Mouse (Mus musculus): ENCODE results near the gene Cdkn1b. TPM values are rescaled to one million over a fixed set of nuclear protein-coding genes. Genes with fewer than 3 reads are reported as not detected.
A peak's percentile ranks its signal among the peaks of the same experiment; 100 is the strongest.

Cdkn1b gene
- polyA plus RNA-seq, 2 experiments, result 18.8 to 29.8 TPM

GRCm38 (mm10) chr6:134890436-134890835 lies 29.8 kb upstream of the Cdkn1b start:
- Histone ChIP-seq H3K9ac (ENCODE audit: low read depth, low read length, severe bottlenecking) (no peak overlapping the region), H3K9me3 (ENCODE audit: control insufficient read depth, low read length) (no peaks in the 10 kb centered on the region), H3K4me2 (replicated peaks; ENCODE audit: low read depth, low read length, severe bottlenecking) (no peak overlapping the region), H3K4me1 (ENCODE audit: control insufficient read depth, insufficient read depth, low read length) (no peaks in the 10 kb centered on the region), H3K27ac (replicated peaks; ENCODE audit: low read depth, low read length) (no peak overlapping the region), H3K36me3 (ENCODE audit: control insufficient read depth, insufficient read depth, low read length) (no peaks in the 10 kb centered on the region), H3K4me3 (replicated peaks; ENCODE audit: low read length) (no peak overlapping the region), H3K27me3 (ENCODE audit: control insufficient read depth, insufficient read depth, low read length) (no peaks in the 10 kb centered on the region)
- no peak for TF ChIP-seq POLR2A (IDR thresholded peaks at IDR 0.05; ENCODE audit: borderline replicate concordance, extremely low read depth, insufficient read depth, insufficient read length)
- 79% methylated on average over 7 of the region's 7 CpGs for WGBS
- ATAC-seq (ENCODE audit: low FRiP score, low read depth) (no peak), DNase-seq (ENCODE audit: low spot score) (no peak)

DNA sequence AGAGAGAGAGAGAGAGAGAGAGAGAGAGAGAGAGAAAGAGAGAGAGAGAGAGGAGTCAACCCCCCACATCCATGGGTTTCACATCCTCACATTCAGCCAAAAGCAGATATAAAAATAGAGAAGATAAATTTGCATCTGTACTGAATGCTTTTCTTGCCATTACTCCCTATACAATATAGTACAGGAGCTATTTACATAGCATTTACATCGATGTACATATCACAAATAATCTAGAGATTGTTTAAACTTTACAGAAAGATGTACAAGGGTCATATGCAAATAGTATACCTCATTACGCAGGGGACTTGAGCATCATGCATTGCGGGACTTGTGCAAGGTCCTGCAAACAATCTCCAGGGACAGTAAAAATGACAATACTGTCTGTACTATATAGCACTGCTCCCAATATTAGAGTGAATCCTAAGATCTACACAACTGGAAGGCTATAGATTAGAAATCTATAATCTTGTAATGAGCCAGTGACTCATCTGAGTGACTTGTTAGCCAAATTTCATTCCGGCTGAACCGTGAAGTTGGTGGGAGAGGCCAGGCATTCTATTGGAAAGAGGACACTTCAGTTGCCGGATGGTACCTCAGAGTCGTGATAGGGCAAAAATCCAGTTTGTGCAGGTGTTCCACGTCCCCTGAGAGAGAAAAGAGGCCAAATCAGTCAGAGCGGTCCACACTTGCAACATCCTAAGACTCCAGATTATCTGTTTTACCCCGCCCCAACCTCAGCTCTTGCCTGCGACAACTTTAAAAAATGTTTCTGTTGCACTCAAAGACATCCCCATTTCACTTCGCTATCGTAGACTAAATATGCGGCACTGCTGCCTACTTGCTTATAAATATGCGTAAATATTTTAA lies 23.4 kb upstream of the Cdkn1b start:
- Histone ChIP-seq H3K9ac (ENCODE audit: low read depth, low read length, severe bottlenecking) (peak overlapping the region; percentile 78), H3K27me3 (ENCODE audit: control insufficient read depth, insufficient read depth, low read length) (no peaks in the 10 kb centered on the region), H3K4me2 (replicated peaks; ENCODE audit: low read depth, low read length, severe bottlenecking) (peak overlapping the region; percentile 49), H3K9me3 (ENCODE audit: control insufficient read depth, low read length) (no peaks in the 10 kb centered on the region), H3K36me3 (ENCODE audit: control insufficient read depth, insufficient read depth, low read length) (no peaks in the 10 kb centered on the region), H3K4me1 (ENCODE audit: control insufficient read depth, insufficient read depth, low read length) (peaks cover 6% of the 10 kb centered on the region), H3K27ac (replicated peaks; ENCODE audit: low read depth, low read length) (no peak overlapping the region), H3K4me3 (replicated peaks; ENCODE audit: low read length) (peak overlapping the region; percentile 57)
- DNase-seq (ENCODE audit: low spot score) (no peak), ATAC-seq (ENCODE audit: low FRiP score, low read depth) (no peak)
- TF ChIP-seq POLR2A (IDR thresholded peaks at IDR 0.05; ENCODE audit: borderline replicate concordance, extremely low read depth, insufficient read depth, insufficient read length), result no peak
- WGBS, result 63% methylated on average over 15 of the region's 15 CpGs

- Histone ChIP-seq H3K27me3 (ENCODE audit: control insufficient read depth, insufficient read depth, low read length) (no peaks in the 10 kb centered on the region), H3K4me3 (replicated peaks; ENCODE audit: low read length) (peak overlapping the region; percentile 57), H3K9me3 (ENCODE audit: control insufficient read depth, low read length) (no peaks in the 10 kb centered on the region), H3K9ac (ENCODE audit: low read depth, low read length, severe bottlenecking) (peak overlapping the region; percentile 78), H3K4me1 (ENCODE audit: control insufficient read depth, insufficient read depth, low read length) (peaks cover 6% of the 10 kb centered on the region), H3K4me2 (replicated peaks; ENCODE audit: low read depth, low read length, severe bottlenecking) (peak overlapping the region; percentile 49), H3K27ac (replicated peaks; ENCODE audit: low read depth, low read length) (peak overlapping the region; percentile 98), H3K36me3 (ENCODE audit: control insufficient read depth, insufficient read depth, low read length) (no peaks in the 10 kb centered on the region)
- under 1% methylated on average over 37 of the region's 38 CpGs for WGBS
- 0 out of 2 replicates have a peak, but pooled peaks have one; percentile 64 for TF ChIP-seq POLR2A (IDR thresholded peaks at IDR 0.05; ENCODE audit: borderline replicate concordance, extremely low read depth, insufficient read depth, insufficient read length)
- ATAC-seq (ENCODE audit: low FRiP score, low read depth) (peak; percentile 91), DNase-seq (ENCODE audit: low spot score) (peak; percentile 93)
Measured at GRCm38 (mm10) chr6:134897443-134898094, 22.6 kb upstream of the Cdkn1b start.

DNA sequence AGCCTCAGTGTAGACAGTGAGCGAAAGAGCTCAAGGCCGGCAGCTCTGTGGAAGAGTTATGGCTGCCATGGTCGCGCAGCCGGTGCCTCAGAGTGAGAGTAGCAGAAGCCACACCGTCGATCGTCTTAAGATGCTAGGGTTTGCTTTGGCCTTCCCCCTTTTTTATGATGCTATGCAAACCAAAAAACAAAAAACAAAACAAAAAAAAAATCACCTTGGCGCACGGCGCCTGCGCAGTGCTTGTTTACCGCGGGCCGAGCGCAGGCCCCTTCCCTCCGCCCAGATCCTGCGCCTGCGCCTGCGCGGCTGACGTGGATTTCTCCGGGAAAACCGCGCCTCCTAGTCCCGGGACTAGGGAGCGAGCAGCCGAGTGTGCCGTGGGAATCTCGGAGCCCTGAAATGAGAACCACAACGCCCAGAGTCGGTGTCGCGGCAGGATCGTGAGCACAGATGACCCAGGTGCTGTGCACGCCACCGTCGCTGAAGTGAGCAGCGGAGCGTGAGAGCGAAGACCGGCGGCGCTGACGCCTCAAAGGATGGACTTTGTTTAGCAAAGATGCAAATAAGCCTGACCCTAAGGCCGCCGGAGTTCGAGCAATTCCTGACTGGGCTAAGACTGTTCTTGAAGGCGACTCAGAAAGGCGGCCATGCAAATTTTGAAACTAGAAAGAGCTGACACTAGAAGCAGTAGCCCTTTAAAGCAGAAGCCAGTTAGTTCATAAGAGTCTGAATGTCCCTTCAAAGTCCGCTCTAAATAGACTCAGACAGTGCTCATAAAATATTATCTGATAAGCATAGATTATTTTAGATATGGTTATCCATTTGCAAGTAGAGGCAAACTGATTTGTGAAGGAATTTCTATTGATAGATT lies 21.9 kb upstream of the Cdkn1b start, which contains the start of gene Gpr19:
Gene Gpr19, minus strand, starts transcription at position 484 of the 871 bp plus-strand sequence.
- peak; percentile 94 for DNase-seq (ENCODE audit: low spot score)
- WGBS, result under 1% methylated on average over 51 of the region's 51 CpGs
- Histone ChIP-seq H3K9ac (ENCODE audit: low read depth, low read length, severe bottlenecking) (peak within 1 kb of the TSS; percentile 78), H3K4me2 (replicated peaks; ENCODE audit: low read depth, low read length, severe bottlenecking) (peak within 1 kb of the TSS; percentile 49), H3K27me3 (ENCODE audit: control insufficient read depth, insufficient read depth, low read length) (no peaks in the 10 kb centered on the region), H3K36me3 (ENCODE audit: control insufficient read depth, insufficient read depth, low read length) (no peaks in the 10 kb centered on the region), H3K9me3 (ENCODE audit: control insufficient read depth, low read length) (no peaks in the 10 kb centered on the region), H3K4me1 (ENCODE audit: control insufficient read depth, insufficient read depth, low read length) (peaks cover 6% of the 10 kb centered on the region), H3K27ac (replicated peaks; ENCODE audit: low read depth, low read length) (peak within 1 kb of the TSS; percentile 98), H3K4me3 (replicated peaks; ENCODE audit: low read length) (peak within 1 kb of the TSS; percentile 57)
- peak; percentile 95 for ATAC-seq (ENCODE audit: low FRiP score, low read depth)
- peak; percentile 98 for TF ChIP-seq POLR2A (IDR thresholded peaks at IDR 0.05; ENCODE audit: borderline replicate concordance, extremely low read depth, insufficient read depth, insufficient read length)

- Histone ChIP-seq H3K36me3 (ENCODE audit: control insufficient read depth, insufficient read depth, low read length) (no peaks in the 10 kb centered on the region), H3K27ac (replicated peaks; ENCODE audit: low read depth, low read length) (no peak overlapping the region), H3K9me3 (ENCODE audit: control insufficient read depth, low read length) (no peaks in the 10 kb centered on the region), H3K27me3 (ENCODE audit: control insufficient read depth, insufficient read depth, low read length) (no peaks in the 10 kb centered on the region), H3K4me1 (ENCODE audit: control insufficient read depth, insufficient read depth, low read length) (peaks cover 3% of the 10 kb centered on the region; the same call in 1 of the 2 replicates), H3K9ac (ENCODE audit: low read depth, low read length, severe bottlenecking) (no peak overlapping the region), H3K4me3 (replicated peaks; ENCODE audit: low read length) (no peak overlapping the region), H3K4me2 (replicated peaks; ENCODE audit: low read depth, low read length, severe bottlenecking) (no peak overlapping the region)
- ATAC-seq (ENCODE audit: low FRiP score, low read depth) (no peak), DNase-seq (ENCODE audit: low spot score) (no peak)
- 80% methylated on average over 4 of the region's 4 CpGs for WGBS
- no peak for TF ChIP-seq POLR2A (IDR thresholded peaks at IDR 0.05; ENCODE audit: borderline replicate concordance, extremely low read depth, insufficient read depth, insufficient read length)
Measured at GRCm38 (mm10) chr6:134903368-134903767, 16.8 kb upstream of the Cdkn1b start.

Measured in limb, embryonic 14.5 days (tissue).